Mouse (Mus musculus) stomach, postnatal 0 days (tissue): ENCODE measurements around the gene Bcor.

Source experiments
- CTCF ChIP-seq: IDR thresholded peaks from 2 replicates; pipeline ENCODE4 v1.5.1; 2016; ENCODE audit warnings: antibody characterized with exemption, low read depth, mild to moderate bottlenecking, moderate library complexity
- EP300 ChIP-seq: optimal IDR thresholded peaks from 2 replicates; pipeline ENCODE3; 2016; ENCODE audit warnings: antibody characterized with exemption

- TF ChIP-seq CTCF (no peak), EP300 (no peak)
Measured at GRCm38 (mm10) chrX:12085949-12086348, 74.2 kb downstream of the Bcor start.
